Mouse (Mus musculus) spleen, adult 2 months (tissue): ENCODE results near the gene Rasd2.

Experiments used
- CTCF ChIP-seq: fragments of 200-500 bp; IDR thresholded peaks from 2 replicates; pipeline ENCODE4 v1.5.1; 2011; ENCODE audit warnings: mild to moderate bottlenecking, inconsistent platforms; ENCODE audit not compliant: insufficient read depth, insufficient read length, insufficient replicate concordance; ENCODE audit errors: extremely low read depth
- POLR2A ChIP-seq: fragments of 200-500 bp; IDR thresholded peaks from 2 replicates; pipeline ENCODE4 v1.6.1; 2011; ENCODE audit warnings: low read depth, low read length, inconsistent platforms

DNA sequence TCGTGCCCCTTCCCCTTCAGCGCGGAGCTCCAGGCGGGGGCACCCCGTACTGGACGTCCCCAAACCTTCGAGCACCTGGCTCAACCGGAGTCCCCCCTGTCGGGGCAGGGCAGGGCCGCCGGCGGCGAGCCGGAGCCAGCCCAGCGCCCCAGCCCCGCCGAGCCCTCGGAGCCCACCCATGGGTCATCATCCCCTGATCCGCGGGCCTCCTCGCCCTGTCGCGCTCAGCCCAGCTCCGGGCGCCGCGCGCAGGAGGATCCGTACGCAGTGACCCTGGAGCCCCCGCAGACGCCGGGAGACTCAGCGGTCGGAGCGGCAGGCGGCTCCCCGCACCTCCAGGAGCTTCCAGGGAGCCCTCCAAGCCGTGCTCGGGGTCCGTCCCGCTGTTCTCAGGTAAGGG is at the start of gene Rasd2:
- TF ChIP-seq CTCF, result no peak
- TF ChIP-seq POLR2A, result no peak
